Mouse (Mus musculus): Measurements from ENCODE around the gene Zfhx3. TPM values are rescaled to one million over a fixed set of nuclear protein-coding genes. Genes with fewer than 3 reads are reported as not detected.

Zfhx3 gene
- total RNA-seq, 2 experiments from 2014 or later, result 4.3 to 4.4 TPM

DNA sequence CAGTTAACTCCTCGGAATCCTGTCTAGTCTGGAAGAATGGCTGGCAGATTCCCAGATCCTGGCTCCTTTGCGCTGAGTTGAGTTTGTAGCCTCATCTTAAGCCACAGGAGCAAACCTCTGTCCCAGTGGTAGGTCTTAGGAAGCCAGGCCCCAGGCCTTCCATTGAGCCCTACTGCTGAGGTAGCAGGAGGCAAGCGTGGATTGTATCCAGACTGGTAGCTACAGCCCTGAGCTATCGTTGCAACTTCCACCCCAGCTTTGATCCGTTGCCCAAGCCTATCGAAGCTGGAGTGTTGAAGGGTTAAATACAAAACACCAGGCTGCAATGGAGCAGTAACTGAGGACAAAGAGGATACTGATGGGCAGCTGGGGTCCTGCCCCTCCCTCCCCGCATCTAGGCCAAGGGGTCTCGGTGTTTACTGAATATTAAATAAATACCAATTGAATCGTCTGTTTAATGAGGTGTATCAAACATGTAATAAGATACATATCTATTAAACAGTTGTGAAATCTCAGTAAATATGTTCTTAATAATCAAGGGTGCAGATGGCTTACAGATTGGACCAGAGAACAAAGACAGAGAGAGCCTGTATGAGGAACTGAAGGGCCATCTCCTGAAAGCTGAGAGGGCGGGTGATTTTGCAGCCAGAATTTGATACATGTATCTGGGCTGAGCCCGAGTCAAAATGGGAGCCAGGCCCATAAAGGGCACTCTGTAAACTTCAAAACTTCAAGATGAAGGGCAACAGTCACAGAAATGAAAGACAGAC, 611.5 kb downstream of the Zfhx3 start:
- no peak for DNase-seq

DNA sequence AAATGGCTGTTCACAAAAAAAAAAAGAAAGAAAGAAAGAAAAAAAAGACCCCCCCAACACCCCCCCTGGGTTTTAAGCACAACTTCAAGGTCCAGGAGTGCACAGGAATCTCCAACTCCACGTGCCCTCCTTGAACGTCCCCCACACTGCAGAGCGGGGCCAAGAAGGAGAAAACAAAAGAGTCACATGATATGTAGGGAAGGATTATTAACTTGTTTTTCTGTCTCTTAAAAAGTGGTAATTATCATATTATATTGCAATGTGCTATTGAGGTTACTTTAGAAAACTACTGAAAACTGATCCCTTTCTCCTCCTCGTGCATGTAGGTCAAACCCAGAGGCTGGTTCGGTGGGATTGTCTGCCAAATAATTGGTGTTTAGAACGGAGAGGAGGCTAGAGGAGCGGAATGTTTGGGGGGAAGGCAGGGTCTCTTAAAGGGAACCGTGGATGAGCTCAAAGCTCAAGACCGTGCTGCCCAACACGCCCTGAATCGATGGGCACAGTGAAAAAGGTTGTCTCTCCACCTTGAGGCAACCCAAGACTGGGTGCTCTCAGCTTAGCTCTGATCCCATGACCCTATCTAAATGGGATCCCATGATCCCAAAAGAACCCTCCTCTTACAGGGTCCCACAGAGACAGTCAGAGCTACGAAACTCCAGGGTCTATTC, 612.3 kb downstream of the Zfhx3 start:
- no peak for DNase-seq

DNA sequence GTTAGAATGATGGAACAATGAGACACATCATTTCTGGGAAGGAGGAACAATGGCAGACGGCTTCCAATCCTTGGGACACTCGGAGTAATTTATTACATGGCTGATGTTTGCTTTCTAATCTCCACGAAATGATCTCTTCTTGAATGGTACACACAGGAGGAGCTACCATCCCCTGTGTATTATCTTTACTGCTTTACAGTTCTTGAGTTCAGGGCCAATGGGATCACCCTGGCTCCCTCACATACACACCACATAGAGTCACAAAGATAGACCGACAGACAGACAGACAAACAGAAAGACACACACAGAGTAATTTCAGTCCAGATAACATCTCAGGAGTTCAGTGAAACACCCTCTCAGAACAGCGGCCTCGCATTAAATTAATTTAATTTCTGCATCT, 621.0 kb downstream of the Zfhx3 start:
- DNase-seq, result no peak

DNA sequence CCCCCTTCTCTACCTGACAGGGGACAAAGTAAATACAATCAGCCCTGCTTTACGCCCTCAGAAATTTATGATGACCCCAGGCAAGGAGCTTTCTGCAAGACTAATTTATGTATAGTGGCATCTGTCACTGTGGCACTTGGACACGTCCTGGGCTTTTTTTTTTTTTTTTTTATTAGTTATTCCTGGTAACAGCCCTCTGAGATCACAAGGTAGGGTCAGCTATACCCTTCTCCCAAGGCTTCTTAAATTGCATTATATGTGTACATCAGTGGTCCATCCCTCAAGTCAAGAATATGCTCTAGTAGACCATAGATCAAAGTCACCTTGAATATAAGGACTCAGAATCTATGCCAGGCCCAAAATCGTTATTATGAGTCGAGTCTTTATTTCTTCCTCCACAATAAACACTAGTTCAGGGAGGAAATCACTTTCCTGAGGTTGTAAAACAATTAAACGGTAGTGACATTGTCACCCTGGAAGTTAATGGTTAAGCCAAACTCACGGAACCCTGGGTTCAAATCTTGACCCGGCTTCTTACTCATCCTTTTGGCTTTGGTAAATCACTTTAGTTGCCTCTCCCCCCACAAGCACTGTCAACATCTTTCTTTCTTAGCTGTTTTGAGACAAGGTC, 621.6 kb downstream of the Zfhx3 start:
- no peak for DNase-seq

DNA sequence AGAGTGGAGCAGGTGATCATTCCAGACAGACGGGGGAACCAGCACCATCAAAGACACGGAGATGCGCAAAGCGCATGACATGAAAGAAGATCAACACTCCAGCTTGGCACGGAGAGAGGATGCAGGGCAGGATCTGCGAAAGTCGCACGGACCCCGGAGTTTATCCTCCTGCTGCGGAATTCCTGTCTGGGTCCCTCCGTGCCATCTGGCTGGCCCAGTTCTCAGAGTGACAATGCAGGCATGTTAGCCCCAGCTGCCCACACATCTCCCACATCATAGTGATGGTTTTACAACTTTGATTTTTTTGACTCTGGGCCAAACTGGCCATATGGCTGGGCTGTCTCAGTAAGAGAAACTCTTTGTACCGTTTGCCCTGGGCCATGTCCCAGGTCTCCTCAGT, 623.6 kb downstream of the Zfhx3 start:
- peak in 1 of 2 experiments; percentile 6 for DNase-seq

DNA sequence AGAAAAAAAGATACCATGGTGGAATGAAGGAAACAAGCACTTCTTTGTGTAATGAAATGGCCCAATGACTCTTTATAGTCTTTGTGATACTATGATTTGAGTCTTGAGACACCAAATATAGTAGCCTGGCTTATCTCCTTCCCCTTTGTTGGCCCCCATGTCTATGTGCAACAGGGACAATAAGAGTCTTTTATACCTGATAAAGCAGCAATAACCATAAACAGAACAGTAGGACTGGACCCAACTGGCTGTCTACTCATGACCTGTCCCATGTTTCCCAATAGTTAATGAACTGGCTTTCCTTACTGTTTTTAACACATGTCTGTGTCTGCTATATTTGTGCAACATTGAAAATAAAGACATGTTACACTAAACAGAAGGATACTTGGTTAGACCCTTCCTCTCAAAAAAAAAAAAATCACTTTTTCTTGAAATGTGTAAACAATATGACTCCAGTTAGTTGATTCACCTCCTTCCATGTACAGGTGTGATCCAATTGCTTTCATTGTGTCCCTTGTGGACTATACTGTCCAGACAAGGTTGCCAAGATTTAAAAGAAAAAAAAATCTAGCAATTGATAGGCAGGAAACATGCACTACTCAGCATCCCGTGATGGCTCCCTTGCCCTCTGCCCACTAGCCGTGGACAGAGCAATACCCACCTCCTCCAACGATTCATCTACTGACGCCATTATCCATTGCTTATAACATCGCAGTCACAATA, 631.0 kb downstream of the Zfhx3 start:
- DNase-seq, result no peak

DNA sequence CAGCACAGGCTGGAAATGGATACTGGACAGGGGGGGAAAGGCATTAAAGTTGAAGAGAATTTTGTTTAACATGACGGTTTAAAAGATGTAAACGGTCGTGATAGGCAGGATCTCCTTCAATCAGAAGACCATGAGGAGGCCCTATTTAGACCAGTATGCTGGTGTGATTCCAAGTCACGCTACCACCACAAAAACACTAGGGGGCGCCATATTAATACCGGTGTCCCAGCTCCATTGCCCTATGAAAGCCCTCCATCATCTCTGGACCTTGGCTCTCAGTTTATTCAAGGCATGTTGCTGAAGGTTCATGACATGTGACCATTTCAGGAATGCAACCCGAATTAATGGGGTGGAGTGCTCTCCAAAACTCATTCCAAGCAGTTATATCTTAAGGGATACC, 631.7 kb downstream of the Zfhx3 start:
- no peak for DNase-seq

DNA sequence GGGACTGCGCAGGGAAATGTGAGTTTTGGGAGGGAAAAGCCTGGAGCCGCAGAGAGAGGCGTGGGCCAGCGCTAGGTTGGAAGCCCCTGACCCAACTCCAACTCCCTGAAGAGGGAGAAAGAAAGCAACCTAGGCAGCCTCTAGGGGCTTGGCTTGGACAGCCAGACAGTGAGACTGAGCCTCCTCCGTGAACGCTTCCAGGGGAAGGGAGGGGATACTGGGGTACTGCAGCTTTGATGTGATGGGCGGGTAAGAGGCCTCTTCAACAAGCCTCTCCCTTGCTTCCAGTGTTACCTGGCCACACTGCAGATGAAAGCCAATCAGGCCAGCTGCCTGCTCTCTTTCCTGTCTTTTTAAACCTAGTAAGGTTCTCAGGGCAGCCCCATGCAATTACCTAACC, 635.1 kb downstream of the Zfhx3 start:
- no peak for DNase-seq

DNA sequence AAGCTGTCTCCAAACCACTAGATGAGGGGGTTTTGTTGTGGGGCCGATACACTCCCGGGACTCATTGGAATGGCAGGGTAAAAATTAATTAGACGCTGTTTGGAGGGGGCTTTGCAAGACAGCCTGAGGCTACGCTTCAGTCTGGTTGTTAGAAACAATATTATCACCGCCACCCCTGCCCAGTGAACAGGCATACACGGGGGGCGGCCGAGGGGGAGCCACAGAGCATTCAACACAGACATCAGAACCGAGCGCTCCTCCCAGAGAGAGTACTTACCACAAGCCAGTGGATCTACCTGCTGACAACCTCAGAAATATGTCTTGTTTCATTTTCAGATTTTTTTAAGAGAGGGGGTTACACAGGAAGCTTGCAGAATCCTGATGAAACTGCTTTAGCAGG, 635.9 kb downstream of the Zfhx3 start:
- DNase-seq, result no peak

DNA sequence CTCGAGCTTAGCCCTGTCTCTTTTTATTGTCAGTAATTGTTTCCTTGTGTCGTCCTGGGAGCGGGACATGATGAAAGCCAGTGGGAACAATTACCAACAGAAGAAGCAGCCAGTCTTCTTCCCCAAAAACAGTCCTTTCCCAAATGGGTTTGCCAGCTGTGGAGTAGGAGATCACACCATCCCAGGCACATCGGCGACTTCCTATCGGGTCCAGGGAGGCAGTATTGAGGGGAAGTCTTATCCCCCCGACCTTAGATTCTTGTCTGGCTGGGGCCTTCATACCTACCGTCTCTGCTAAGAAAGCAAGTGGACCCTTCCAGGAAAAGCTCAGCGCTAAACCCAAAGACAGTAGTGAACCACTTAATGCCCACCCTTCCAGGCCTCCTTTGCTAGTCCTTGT, 637.4 kb downstream of the Zfhx3 start:
- DNase-seq, result no peak

DNA sequence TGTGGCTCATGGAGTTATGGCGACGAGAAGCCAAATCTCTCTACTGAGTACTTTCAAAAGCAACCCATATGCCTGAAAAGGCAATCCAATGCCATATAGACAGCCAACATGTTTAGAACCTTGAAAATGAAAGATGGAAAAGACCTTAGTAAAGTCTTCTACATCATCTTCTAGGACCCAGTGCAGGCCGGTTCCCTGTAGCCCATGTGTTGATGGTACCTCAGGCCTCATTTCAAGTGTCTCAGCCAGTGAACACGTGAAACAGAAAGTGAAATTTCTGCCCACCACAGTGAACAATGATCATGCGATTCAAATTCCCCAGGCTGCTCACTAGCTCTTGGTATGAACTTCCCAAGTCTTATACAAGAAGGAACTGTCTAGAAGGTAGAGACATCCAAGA, 637.9 kb downstream of the Zfhx3 start:
- DNase-seq, result no peak

DNA sequence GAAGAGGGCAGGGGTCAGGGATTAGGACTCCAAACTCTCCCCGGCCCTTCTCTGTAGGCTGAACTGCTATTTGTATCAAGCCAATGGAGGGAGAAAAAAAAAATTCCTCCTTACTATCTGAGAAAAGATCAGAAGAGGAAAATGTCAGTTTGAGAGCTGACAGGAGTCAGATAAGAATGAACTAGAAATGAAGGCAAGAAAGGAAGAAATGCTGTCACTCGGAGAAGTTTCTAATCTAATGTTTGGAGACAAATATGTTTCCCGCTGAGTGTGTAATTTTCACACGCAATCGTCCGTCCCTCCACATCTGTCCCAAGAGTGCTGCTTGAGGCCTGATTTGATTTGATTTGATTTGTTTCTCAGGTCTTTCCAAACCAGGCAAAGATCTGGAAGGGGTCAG, 639.1 kb downstream of the Zfhx3 start:
- DNase-seq, result no peak

DNA sequence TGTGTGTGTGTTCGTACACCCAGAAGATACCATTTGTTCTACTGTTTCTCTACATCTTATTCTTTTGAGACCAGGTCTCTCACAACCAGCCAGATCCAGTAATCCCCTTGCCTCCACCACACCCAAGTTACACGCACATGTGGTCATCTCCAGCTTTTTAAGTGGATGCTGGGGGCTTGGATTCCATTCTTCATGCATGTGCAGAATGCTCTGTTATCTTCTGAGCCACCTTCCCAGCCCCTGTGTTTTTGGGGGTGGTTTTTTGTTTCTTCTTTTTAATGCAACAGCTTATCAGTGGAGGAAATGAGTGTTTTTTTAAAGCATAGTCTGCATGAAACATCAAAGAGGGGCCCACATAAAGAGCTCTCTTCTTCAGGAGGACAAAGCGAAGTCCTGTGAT, 639.8 kb downstream of the Zfhx3 start:
- DNase-seq, result no peak

DNA sequence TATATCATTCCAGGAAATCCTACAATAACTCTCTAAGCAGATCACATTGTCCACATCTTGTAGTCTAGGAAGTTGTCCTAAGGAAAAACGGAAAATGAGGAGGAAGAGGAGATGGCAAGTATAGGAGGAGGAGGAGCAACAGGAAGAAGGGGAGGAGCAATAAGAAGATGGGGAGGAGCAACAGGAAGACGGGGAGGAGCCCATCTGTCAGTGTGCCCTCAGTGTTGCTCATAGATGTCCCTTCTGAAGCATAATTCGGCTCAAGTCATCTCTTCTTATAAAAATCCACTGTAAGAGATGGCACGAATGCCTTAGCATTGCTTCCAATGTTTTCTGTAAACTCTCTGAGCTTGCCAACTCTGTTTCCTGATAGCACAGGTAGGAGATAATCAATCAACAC, 640.8 kb downstream of the Zfhx3 start:
- DNase-seq, result no peak

DNA sequence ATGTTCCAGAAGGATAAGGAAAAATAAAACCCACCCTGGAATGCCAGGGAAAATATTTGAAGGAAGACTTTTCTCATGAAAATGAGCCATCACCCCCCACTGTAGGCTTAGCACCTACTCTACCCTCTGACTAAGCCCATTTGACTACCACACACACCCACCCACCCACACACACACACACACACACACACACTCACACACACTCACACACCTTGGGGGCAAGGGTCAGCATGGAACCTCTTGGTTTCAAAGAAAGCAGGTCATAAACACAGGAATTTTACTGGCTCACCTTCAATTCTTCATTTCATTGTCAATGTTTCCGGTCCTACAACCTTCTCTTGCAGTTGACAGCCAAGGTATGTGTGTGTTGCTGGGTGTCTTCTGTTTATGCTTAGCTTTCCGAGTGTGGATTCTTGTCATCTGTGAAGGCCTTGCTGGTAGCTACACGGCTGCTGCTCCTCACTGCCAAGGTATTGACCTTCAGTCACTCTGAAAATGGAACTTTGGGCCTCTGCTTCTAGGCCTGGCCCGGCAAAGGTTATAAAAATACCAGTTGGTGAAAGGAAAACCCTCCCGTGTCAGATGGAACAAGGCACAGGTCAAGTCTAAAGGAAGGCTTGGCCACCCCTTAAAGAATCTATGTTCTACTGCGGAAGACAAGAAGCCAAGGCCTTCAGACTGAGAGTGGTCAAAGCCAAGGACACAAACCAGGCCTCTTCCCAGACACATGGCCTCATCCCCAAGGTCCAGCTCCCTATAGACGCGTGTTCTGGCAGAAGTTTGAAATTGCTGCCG, 641.6 kb downstream of the Zfhx3 start:
- DNase-seq, result no peak

DNA sequence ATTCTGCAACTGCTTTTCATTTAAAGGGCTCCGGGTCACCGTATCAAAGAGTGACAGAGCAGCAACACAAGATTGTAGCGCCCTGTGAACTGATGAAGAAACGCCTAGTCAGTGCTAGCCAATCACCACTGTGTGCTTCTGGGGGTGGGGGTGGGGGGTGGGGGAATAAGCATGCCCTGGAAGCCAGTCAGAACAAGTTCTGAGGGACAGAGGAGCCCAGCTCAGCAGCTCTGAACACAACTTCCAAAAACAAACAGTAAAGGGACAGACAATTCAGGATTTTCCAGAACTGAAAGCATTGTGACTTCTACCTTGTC, 642.2 kb downstream of the Zfhx3 start:
- DNase-seq, result no peak

DNA sequence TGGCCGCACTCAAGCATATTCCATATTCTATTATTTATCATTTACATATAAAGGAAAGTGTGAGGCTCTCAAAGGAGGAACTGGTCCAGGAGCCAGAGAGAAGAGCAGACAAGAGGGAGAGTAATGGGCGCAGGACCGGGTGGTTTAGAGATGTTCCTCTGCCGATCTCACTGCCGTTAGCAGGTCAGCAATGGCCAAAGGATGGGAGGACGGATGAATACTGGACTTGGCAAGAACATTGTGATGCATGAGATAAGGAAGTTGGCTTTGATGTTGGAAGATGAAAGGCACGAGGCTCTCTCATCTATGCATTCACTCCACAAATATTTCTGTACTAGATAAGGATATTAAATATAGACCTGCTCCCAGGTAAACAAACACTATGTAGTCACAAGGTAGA, 648.6 kb downstream of the Zfhx3 start:
- DNase-seq, result no peak

DNA sequence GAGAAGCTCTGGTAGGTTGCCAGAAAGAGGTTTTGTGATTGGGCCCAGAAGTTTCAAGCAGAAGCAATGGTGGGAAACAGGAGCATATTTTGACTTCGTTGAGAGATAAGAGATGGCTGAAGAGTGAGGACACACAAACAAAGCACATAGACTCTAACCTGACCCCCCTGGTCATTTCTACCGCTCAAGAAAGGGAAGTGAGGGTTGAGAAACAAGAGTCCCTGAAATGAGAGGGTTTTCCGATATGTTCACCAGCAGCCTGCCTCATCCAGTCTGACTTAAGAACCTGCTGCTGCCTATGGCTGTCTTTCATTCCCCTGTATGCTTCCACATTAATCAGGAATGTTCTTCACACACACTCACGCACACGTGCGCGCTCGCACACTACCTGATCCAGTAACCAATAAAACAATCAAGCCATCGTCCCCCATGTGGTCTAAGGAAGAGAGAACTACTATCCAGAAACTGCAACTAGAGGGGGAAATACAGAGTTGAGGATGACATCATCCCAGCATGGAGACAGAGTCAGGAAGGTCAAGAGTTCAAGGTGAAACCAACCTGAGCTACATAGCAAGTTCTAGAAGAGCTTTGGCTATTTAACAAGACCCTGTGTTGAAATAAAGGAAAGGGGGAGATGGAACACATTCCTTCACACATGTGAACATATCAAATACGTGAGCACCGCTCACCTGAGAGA, 649.7 kb downstream of the Zfhx3 start:
- DNase-seq, result no peak

DNA sequence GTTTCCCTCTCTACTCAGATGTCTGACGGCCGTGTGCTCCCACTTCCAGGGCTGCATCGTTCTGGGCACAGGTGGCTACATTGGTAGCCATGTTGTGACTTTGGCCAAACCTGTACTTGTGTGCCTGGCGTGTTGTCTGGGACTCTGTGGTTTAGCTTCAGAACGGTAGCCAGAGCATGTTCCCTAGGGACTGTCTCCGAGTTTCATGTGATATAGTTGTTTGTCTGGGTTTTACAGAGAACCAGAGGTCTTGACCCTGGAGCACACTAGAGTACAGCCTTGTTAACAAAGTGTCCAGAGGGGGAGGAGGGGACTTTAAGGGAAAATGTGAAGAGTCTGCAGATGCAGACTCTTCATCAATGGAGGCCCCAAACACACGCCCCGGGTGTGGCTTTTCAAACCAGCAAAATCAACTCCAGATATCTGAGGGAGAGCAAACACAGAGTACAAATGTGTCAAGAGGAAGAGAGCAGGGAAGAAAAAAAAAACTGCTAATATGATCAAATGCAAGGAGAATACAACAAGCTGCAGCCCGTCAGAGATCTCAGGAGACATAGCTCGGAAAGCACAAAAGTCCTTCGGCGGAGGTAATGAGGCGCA, 650.6 kb downstream of the Zfhx3 start:
- no peak for DNase-seq

DNA sequence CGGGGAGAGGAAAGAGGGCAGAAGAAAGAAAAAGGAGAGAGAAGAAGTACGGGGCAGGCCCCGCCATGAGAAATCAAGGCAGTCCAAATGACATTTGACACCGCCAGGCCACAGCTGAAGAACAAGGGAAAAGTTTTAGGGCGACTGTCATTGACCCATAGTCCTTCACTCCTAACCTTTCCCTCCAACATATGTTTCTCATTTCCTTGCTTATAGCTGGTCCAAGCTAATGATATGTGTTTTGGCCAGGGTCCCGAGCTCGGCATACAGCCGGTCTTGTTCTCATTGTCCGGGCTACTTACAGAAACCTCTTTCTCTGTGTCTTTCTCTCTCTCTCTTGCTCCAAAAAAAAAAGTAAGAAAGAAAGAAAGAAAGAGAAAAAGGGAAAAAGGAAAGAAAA, 651.4 kb downstream of the Zfhx3 start:
- DNase-seq, result no peak

DNA sequence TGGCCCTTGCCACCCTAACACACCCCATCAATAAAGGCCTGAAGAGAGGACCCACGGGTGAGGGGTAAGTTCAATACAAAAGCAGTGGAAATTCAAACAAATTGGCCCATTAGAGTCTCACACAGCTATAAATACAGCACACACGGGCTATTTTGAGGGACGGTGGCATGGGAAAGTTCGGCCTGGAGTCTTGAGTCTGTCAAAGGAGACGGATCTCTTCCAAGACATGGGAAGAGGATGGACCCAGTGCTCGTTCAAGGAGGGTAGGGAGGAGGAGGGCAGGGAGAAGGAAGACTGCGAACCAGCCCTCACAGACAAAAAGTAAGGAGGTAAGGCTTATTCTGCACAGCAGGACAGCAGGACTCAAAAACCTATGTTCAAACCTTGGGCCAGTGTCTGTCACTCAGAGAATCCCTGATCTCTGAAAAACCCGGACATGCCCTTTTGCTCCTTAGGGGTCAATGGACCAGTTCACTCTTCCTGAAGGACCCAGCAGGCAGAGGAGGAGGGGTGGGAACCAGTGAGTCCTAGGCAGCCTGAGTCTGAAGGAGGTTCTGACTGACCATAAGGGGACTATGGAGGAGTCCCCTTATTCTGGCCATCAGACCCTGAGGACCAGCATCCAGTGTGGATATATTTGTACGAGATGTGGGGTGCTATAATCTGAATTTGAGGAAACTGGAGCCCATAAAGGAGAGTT, 652.1 kb downstream of the Zfhx3 start:
- DNase-seq, result no peak

All from layer of hippocampus, postnatal 36 days (tissue).